Mouse (Mus musculus): Measurements from ENCODE around the gene Fndc9.

The Fndc9 gene

DNA sequence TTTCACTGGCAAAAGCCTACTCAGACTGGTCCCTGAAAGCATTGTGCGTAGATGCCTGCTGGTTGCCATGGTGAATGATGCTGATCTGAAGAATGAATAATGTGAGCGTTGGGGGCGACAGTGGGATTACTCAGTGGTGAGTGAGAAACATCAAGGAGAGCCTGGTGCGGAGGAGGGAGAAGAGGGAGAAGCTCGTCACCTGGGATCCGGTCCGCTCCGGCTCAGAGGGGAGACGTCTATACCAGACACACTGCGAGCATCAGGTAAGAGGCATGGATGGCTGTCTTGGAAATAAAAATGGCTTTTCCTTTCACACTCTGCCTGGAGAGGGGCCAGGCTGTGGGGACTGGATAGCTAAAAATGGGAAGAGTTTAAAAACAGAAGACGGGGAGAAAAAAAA is at the start of gene Fndc9:
TSS of gene Fndc9 (plus strand) at position 198 of the 400 bp plus-strand sequence.
- DNase-seq (ENCODE audit: extremely low spot score, low read depth, low spot score), result no peak

- no peak for DNase-seq (ENCODE audit: extremely low spot score, low read depth, low spot score)
Observed at GRCm38 (mm10) chr11:46188283-46188682, 47.0 kb upstream of the Fndc9 start.

DNA sequence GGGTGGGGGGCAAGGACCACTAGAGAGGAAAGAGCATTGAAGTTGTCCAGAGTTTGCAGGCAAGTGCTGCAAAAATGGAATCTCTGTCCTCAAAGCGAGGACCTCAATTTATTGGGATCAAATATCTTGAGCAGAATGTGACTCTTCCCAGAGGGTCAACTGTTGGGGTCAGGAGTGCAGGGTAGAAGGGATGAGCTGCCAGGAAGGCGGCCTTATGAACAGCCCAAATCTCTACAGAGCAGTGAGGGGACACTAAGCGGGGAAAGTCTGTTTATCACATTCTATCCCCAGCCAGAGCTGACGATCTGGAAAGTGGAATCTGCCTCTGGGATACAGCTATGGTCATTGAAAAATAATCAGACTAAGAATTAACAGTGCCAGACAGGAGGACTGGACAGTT is 41.2 kb upstream of the Fndc9 start:
- no peak for DNase-seq (ENCODE audit: extremely low spot score, low read depth, low spot score)

GRCm38 (mm10) chr11:46200664-46201063 is 34.7 kb upstream of the Fndc9 start:
- no peak for DNase-seq (ENCODE audit: extremely low spot score, low read depth, low spot score)

- DNase-seq (ENCODE audit: extremely low spot score, low read depth, low spot score), result no peak
Observed at GRCm38 (mm10) chr11:46201636-46202546, 33.4 kb upstream of the Fndc9 start.

- DNase-seq (ENCODE audit: extremely low spot score, low read depth, low spot score), result no peak
Observed at GRCm38 (mm10) chr11:46202547-46202887, 32.8 kb upstream of the Fndc9 start.

DNA sequence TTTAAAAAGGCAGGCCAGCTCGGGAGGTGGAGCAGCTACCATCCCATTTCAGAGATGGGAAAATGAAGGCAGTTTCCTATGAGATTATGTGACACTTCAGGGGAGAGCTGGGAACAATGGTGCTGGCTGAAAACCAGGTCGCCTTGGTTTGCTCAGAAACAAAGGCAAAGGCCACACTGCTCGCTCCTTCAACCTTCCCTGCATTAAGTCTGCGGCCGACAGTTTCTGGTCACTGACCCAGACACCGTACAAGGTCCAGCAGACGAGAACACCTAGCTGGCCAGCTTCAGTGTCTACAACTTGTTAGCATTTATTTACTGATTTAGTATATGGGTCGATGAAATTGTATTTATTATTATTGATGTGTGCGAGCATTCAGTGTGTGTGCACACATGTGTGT is 30.5 kb upstream of the Fndc9 start:
- no peak for DNase-seq (ENCODE audit: extremely low spot score, low read depth, low spot score)

- DNase-seq (ENCODE audit: extremely low spot score, low read depth, low spot score), result no peak
Observed at GRCm38 (mm10) chr11:46205639-46206409, 29.5 kb upstream of the Fndc9 start.

DNA sequence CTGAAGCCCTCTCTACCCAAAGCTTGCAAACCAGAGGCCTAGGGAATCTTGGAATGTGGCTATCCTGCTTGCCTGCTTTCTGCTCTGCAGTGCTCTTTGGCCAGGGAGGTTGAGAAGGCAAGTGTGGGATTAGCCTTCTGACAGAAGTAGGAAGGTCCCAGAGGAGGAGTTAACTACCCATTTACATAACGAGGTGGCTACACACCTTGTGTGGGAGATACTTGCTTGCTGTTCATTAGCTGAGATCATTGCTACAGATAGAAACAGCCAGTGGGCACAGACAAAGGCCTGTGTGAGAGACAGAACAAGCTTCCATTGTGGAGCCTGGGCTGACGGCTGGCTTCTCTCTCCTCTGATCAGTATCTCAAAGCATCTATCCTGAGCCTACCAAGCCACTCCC is 25.4 kb upstream of the Fndc9 start:
- no peak for DNase-seq (ENCODE audit: extremely low spot score, low read depth, low spot score)

DNA sequence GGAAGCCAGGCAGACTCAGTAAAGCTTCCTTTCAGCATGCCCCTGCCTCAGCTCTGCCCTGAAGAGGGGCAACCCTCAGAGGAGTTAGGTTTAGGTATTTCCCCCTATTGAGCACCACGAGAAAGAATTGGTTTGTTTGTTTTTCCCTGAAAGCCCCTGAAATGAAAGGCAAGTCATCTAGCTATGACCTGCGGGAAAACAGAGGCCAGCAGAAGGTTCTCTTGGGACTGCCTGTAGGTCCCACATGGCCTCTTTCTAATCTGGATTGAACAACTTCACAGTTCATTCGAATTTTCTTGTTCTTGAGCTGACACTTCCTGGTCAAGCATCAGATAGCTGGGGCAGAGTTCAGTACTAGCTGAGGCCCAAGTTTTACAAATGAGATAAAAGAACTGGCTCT is 23.5 kb upstream of the Fndc9 start:
- DNase-seq (ENCODE audit: extremely low spot score, low read depth, low spot score), result no peak

DNA sequence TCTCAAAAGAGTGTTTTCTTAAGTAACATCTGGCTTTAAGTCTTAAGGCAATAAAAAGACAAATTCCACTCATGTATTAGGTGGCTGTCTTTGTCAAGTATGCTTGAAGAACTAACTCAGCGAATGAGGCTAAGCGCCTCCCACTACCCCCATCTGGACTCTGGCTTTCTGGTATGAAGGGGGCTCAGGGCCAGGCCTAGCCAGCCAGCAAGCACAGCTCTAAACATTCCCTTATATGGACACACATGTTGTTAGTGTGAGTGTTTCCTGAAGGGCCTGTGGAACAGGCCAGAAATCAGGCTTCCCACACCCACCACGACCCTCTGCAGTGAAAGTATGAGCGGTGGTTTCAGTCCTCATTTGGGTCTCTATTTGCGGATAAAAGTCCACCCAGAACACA is 21.5 kb upstream of the Fndc9 start:
- no peak for DNase-seq (ENCODE audit: extremely low spot score, low read depth, low spot score)

GRCm38 (mm10) chr11:46214368-46215230 is 20.7 kb upstream of the Fndc9 start:
- no peak for DNase-seq (ENCODE audit: extremely low spot score, low read depth, low spot score)

GRCm38 (mm10) chr11:46215354-46215753 is 20.0 kb upstream of the Fndc9 start:
- peak; percentile 84 for DNase-seq (ENCODE audit: extremely low spot score, low read depth, low spot score)

- no peak for DNase-seq (ENCODE audit: extremely low spot score, low read depth, low spot score)
Observed at GRCm38 (mm10) chr11:46216669-46217068, 18.7 kb upstream of the Fndc9 start.

DNA sequence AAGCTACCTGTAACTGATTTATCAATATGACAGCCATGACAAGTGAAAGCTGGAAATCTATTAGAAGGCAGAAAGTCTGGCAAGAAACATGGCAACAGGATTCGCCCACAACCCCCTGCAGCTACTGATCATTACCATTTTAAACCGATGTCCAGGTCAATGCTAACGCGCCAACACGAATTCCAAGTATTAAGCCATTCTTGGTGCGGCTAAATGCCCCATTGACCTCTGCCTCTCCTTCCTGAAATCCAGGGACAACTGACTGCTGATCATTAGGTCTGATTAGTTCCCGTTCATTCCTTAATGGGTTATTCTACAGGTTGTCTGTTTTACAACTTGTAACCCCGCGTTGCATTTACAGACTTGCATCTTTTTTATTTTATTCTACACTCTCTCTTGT is 17.6 kb upstream of the Fndc9 start:
- no peak for DNase-seq (ENCODE audit: extremely low spot score, low read depth, low spot score)

GRCm38 (mm10) chr11:46218584-46218983 is 16.7 kb upstream of the Fndc9 start:
- no peak for DNase-seq (ENCODE audit: extremely low spot score, low read depth, low spot score)

DNA sequence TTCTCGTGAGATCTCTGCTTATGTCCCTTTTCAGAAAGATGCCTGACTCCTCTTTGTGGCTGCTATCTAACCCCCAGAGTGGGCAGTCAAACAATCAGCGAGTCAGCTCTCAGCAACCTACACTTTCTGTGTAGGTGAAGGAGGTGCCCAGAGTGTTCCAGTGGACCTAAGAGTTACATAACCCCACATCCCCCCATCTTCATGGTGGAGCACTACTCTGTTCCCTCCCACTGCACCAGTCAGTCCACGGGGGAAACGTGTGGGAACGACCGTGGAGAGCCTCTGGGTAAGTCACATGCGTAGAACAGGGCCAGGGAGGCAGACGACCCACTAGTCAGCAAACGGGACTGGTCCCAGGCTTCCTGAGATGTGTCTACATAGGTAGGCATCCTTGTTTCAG is 16.0 kb upstream of the Fndc9 start:
- no peak for DNase-seq (ENCODE audit: extremely low spot score, low read depth, low spot score)

- DNase-seq (ENCODE audit: extremely low spot score, low read depth, low spot score), result no peak
Observed at GRCm38 (mm10) chr11:46220211-46220610, 15.1 kb upstream of the Fndc9 start.

DNA sequence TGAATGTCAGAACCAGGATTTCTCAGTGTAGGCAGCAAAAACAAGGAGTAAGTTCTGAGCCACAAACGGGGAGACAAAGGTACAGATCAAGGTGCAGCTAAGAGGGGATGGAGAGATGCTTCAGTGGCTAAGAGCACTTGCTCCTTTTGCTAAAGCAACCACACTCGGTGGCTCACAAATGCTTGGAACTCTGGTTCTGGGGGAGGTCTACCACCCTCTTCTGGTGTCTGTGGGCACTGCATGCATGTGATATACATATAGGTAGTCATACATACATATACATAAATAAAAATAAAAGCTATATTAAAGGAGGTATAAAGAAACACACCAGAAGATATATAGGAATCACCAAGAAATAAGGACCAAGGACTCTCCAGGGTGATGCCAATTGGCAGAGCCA is 11.8 kb upstream of the Fndc9 start:
- no peak for DNase-seq (ENCODE audit: extremely low spot score, low read depth, low spot score)

DNA sequence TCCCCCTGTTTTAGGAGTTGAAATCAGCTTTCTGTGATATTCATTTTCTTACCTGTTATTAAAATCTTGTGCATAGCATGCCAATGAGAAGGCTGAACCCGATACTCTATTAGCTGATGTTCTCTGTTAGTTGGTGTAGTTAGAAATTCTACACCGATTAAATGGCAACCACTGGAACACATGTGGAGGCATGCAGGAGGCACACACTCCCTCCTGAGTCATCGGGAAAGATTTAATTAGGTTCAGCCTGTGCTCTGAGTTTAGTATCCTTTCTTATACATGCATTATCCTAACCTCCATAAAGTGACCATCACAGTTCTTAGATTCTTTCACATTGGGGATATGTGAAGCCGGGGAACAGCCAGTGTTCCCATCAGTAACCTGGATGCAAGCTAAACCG is 10.0 kb upstream of the Fndc9 start:
- no peak for DNase-seq (ENCODE audit: extremely low spot score, low read depth, low spot score)

GRCm38 (mm10) chr11:46230184-46230583 is 5.1 kb upstream of the Fndc9 start:
- no peak for DNase-seq (ENCODE audit: extremely low spot score, low read depth, low spot score)

Data from hindlimb bud, embryonic 11.5 days (tissue).